Mouse (Mus musculus) gastrocnemius, adult 2 months (tissue): ENCODE measurements around the gene Scrg1. TPM values are rescaled to one million over a fixed set of nuclear protein-coding genes. Genes with fewer than 3 reads are reported as not detected.

Experiments used
- DNase-seq: peaks from one replicate; pipeline ENCODE4 v3.0.0; 2022
- H3K27ac ChIP-seq: fragments of 200-600 bp; 2 replicates; pipeline ENCODE4 v1.8.1; 2022; ENCODE audit warnings: mild to moderate bottlenecking
- H3K4me3 ChIP-seq: fragments of 200-600 bp; 2 replicates; pipeline ENCODE4 v1.8.1; 2022; ENCODE audit warnings: mild to moderate bottlenecking, moderate library complexity
- CTCF ChIP-seq: fragments of 200-600 bp; IDR thresholded peaks from 2 replicates; pipeline ENCODE4 v1.8.1; 2022; ENCODE audit warnings: antibody characterized with exemption, mild to moderate bottlenecking, moderate library complexity
- intact Hi-C: fragments of 180-260 bp; cut with DNase I; formaldehyde crosslinking; loops from one replicate; pipeline ENCODE4 v1.15.1; 2025
- total RNA-seq, 2 experiments: library from RNA; stranded (reverse); gene quantifications; 2 replicates each; pipeline ENCODE4 v1.2.3; 2021

Scrg1 gene
- total RNA-seq, 2 experiments from 2014 or later, result not detected

DNA sequence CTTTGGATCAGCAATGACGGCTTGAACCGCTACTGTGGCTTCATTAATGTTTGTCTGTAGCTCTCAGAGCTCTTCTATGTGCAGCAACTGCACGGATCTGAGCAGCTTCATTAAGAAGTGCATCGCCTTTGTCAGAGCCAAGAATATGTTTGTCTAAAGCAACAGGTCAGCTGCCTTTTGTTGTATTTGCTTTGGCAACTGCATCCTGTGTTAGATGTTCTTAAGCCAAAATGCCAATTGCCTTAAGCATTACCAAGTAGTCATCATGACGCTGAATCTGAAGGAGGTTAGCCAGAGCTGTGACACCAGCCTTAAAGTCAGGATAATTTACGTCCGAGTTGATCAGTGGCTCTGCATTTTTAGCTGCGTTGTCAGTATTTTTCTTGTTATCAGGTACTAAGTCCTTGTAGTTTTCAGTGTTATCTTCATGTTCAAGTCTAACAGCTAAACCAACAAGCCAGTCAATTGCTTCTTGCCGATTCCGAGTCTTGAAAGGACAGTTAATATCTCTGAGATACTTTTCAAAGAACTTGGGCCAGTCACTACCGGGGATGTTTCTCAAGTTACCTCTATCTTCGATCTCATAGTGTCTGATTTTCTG is 64.6 kb downstream of the Scrg1 start:
- no peak overlapping the region for H3K27ac ChIP-seq
- no peak overlapping the region for H3K4me3 ChIP-seq
- no peak for TF ChIP-seq CTCF
- no peak for DNase-seq
- intact Hi-C loops, result no loop called here

Other genes with a start within 250 kb of the Scrg1 start
- gene Hand2, start 134.9 kb upstream of the Scrg1 start, total RNA-seq, result under 1 TPM in 1 of 2 experiments, not detected in 1; 0.08 TPM
- 10 to 100 TPM; 10.0 to 21.1 TPM for gene Sap30, start 31.9 kb downstream of the Scrg1 start, total RNA-seq
- gene Hmgb2, start 56.0 kb downstream of the Scrg1 start, total RNA-seq, result 1 to 10 TPM; 2.8 to 3.2 TPM
- gene Galnt7, start 197.1 kb downstream of the Scrg1 start, total RNA-seq, result 1 to 10 TPM; 2.5 to 3.0 TPM